In genomic region chr4:7455130-7455529, GRCm38 (mm10) we compare ENCODE assay signal across 8 mouse cellular contexts.
DNase-seq lines count a peak whose midpoint lies in the region; ATAC-seq and TF ChIP-seq lines count a peak whose summit lies in the region.

No protein-coding gene starts in this region.

- TF ChIP-seq POLR2A in liver, adult 2 months (IDR thresholded peaks at IDR 0.05; ENCODE audit: extremely low read depth, insufficient read depth, low read length): no peak

- TF ChIP-seq CTCF in liver, adult 2 months (IDR thresholded peaks at IDR 0.05; ENCODE audit: low read depth, low read length): no peak

- no peaks in the 10 kb centered on the region for H3K9me3 ChIP-seq in heart, embryonic 14.5 days (ENCODE audit: control insufficient read depth, low read length)
- H3K9me3 ChIP-seq in neural tube, embryonic 15.5 days (replicated peaks): no peaks in the 10 kb centered on the region

- peak overlapping the region in 1 of 2 experiments; percentile 9; a peak in 1 of 4 replicates for H3K4me3 ChIP-seq in heart, embryonic 14.5 days (ENCODE audit: control insufficient read depth in 1 of 2, insufficient read depth in 1 of 2, low read depth in 1 of 2, low read length in 2 of 2)
- H3K4me3 ChIP-seq in liver, adult 2 months (ENCODE audit: insufficient read depth, low read depth, low read length): no peak overlapping the region
- no peak overlapping the region for H3K4me3 ChIP-seq in neural tube, embryonic 15.5 days (replicated peaks)

- H3K9ac ChIP-seq in heart, embryonic 14.5 days (ENCODE audit: low read length): no peak overlapping the region
- H3K9ac ChIP-seq in liver, adult 2 months (ENCODE audit: low read depth, low read length): no peak overlapping the region
- no peak overlapping the region for H3K9ac ChIP-seq in neural tube, embryonic 15.5 days (replicated peaks)

- no peaks in the 10 kb centered on the region for H3K36me3 ChIP-seq in heart, embryonic 14.5 days (ENCODE audit: control insufficient read depth, insufficient read depth, low read length)
- H3K36me3 ChIP-seq in liver, adult 2 months (ENCODE audit: control insufficient read depth, insufficient read depth, low read length): no peaks in the 10 kb centered on the region
- H3K36me3 ChIP-seq in neural tube, embryonic 15.5 days: no peaks in the 10 kb centered on the region

- 7% methylated on average over 9 of the region's 9 CpGs for WGBS in heart, embryonic 14.5 days
- WGBS in liver, adult 2 months: 18% methylated on average over 9 of the region's 9 CpGs
- WGBS in neural tube, embryonic 15.5 days: 9% methylated on average over 9 of the region's 9 CpGs

- no peak overlapping the region for H3K27ac ChIP-seq in heart, embryonic 14.5 days (replicated peaks in 1 of 2; ENCODE audit: control insufficient read depth in 1 of 2, insufficient read depth in 1 of 2, low read depth in 2 of 2, low read length in 2 of 2)
- H3K27ac ChIP-seq in liver, adult 2 months (replicated peaks; ENCODE audit: insufficient read depth, low read depth, low read length): no peak overlapping the region
- 0 out of 2 replicates have a peak overlapping the region, but pooled peaks have one; percentile 28 for H3K27ac ChIP-seq in neural tube, embryonic 15.5 days (replicated peaks)

- no peak for DNase-seq in heart, postnatal 36 days
- peak; percentile 7 for DNase-seq in MN1 (ENCODE audit: low spot score)
- DNase-seq in liver, adult 2 months (ENCODE audit: extremely low read depth, low read depth, low spot score): peak; percentile 0
- no peak for DNase-seq in adrenal gland, adult 8-10 months
- DNase-seq in right cerebral cortex, adult 2 months (ENCODE audit: low spot score in 2 of 2): no peak
- DNase-seq in cerebellum, postnatal 4 days (ENCODE audit: low spot score in 2 of 2): no peak

- H3K4me2 ChIP-seq in heart, embryonic 14.5 days (ENCODE audit: low read length): peak overlapping the region; percentile 48
- H3K4me2 ChIP-seq in neural tube, embryonic 15.5 days: peak overlapping the region; percentile 25; the same call in 1 of the 2 replicates

- no peak for ATAC-seq in heart, embryonic 14.5 days (ENCODE audit: insufficient number of reproducible peaks, insufficient read depth, low FRiP score, low read depth)
- no peak; the same call in 1 of the 2 replicates for ATAC-seq in neural tube, embryonic 15.5 days (ENCODE audit: low FRiP score)

- H3K4me1 ChIP-seq in heart, embryonic 14.5 days (ENCODE audit: control insufficient read depth in 2 of 2, insufficient read depth in 2 of 2, low read length in 2 of 2): peaks cover 0 to 7% of the 10 kb centered on the region in 2 experiments; a peak in 2 of 4 replicates
- no peaks in the 10 kb centered on the region for H3K4me1 ChIP-seq in liver, adult 2 months (ENCODE audit: control insufficient read depth, insufficient read depth, low read length)
- peaks cover 11% of the 10 kb centered on the region; the same call in 1 of the 2 replicates for H3K4me1 ChIP-seq in neural tube, embryonic 15.5 days

- no peaks in the 10 kb centered on the region for H3K27me3 ChIP-seq in heart, embryonic 14.5 days (ENCODE audit: control insufficient read depth, insufficient read depth, low read length)
- no peaks in the 10 kb centered on the region for H3K27me3 ChIP-seq in liver, adult 2 months (ENCODE audit: control insufficient read depth, insufficient read depth, low read length)
- no peaks in the 10 kb centered on the region for H3K27me3 ChIP-seq in neural tube, embryonic 15.5 days (replicated peaks)

- intact Hi-C loops in heart, postnatal 36 days (cut with DNase I): no loop called here

- no peaks in the 10 kb centered on the region for H3K79me2 ChIP-seq in liver, adult 2 months (ENCODE audit: control insufficient read depth, insufficient read depth, low read length)

Comparison
In these comparisons a context has a peak if more than half of its experiments do, and no peak if none do; other contexts are left out.
1. DNase-seq: peak in MN1 (single experiment) and liver, adult 2 months (single experiment); none in heart, postnatal 36 days (0 of 2), adrenal gland, adult 8-10 months (single experiment), right cerebral cortex, adult 2 months (0 of 2) and cerebellum, postnatal 4 days (0 of 2).